Mouse (Mus musculus): ENCODE measurements around the gene Hist1h2ai.
"Not testable (repeated sequence)": the region's sequence is repeated elsewhere in the genome, so short reads cannot be mapped to it uniquely, and the experiment has no call there.

DNA sequence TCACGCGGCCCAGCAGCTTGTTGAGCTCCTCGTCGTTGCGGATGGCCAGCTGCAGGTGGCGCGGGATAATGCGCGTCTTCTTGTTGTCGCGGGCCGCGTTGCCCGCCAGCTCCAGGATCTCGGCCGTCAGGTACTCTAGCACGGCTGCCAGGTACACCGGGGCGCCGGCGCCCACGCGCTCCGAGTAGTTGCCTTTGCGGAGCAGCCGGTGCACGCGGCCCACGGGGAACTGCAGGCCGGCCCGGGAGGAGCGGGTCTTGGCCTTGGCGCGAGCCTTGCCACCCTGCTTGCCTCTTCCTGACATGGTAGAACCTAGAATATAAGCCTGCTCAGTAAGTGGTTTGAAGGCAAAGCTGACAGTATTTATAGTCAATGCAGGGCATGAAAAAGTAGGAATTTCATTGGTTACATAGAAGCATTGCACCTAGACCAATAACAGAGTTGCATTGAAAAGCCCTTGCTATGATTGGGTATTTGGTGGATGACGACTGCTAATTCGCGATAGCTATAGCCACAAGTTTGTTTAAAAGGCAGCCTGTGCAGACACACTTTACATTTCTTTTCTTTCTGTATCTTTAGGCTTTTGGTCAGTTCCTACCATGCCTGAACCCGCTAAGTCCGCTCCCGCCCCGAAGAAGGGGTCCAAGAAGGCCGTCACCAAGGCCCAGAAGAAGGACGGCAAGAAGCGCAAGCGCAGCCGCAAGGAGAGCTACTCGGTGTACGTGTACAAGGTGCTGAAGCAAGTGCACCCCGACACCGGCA lies 37.5 kb downstream of the Hist1h2ai start, which contains the start of the genes Hist1h2ak and Hist1h2bn:
- peak; percentile 24; the same call in 1 of the 2 replicates for TF ChIP-seq CTCF (IDR thresholded peaks at IDR 0.05)
- TF ChIP-seq POLR2A (IDR thresholded peaks at IDR 0.05; ENCODE audit: insufficient read depth, low read depth, low read length): peak; percentile 61; the same call in 1 of the 2 replicates
- TF ChIP-seq EP300 (IDR thresholded peaks at IDR 0.05; ENCODE audit: insufficient read depth, low read depth, low read length): not testable (repeated sequence)

All from heart, adult 2 months (tissue).